Mouse (Mus musculus) macrophage (primary cell): ENCODE results near the gene Zc3h12a. TPM values are rescaled to one million over a fixed set of nuclear protein-coding genes. Genes with fewer than 3 reads are reported as not detected.

Experiments used
- H3K27ac ChIP-seq: fragments of 350-480 bp; formaldehyde crosslinking; 2 replicates; pipeline ENCODE4 v1.9.0; 2021
- H3K36me3 ChIP-seq: fragments of 350-480 bp; formaldehyde crosslinking; 2 replicates; pipeline ENCODE4 v1.9.0; 2021; ENCODE audit errors: inconsistent target
- H3K4me3 ChIP-seq: fragments of 350-480 bp; formaldehyde crosslinking; 2 replicates; pipeline ENCODE4 v1.9.0; 2021; ENCODE audit errors: inconsistent target
- H3K79me2 ChIP-seq: fragments of 350-480 bp; formaldehyde crosslinking; 2 replicates; pipeline ENCODE4 v1.9.0; 2021; ENCODE audit errors: inconsistent target
- WGBS: methylation state at CpG from one replicate; pipeline ENCODE4 v1.1.7; 2026; ENCODE audit warnings: inconsistent platforms; ENCODE audit not compliant: missing documents; 5-methylcytosine and 5-hydroxymethylcytosine counted together
- polyA plus RNA-seq: library from polyadenylated mRNA; stranded (reverse); fragments of 250-400 nt; gene quantifications from 3 replicates; pipeline ENCODE4 v1.2.4, GENCODE M21; 2018; ENCODE audit warnings: inconsistent platforms
- total RNA-seq, 78 experiments: library from RNA; depleted of rRNA; stranded (reverse); fragments of 250-400 nt; gene quantifications; 1 replicate in 9 of 78; 2 replicates in 24 of 78; 3 replicates in 43 of 78; 4 replicates in 2 of 78; pipeline ENCODE4 v1.2.4; 2018; ENCODE audit warnings: inconsistent platforms in 56 of 78

Gene Zc3h12a
- total RNA-seq (2018; cell fraction: chromatin; rRNA removed), result 100 to 1,000 TPM in 20 of 26 experiments, 10 to 100 TPM in 6; 57.3 to 229 (median 148) TPM
- 100 to 1,000 TPM in 8 of 26 experiments, 10 to 100 TPM in 18; 12.0 to 167 (median 56.6) TPM for total RNA-seq (2018; cell fraction: cytosol; rRNA removed)
- total RNA-seq (2018; cell fraction: nucleus; rRNA removed), result 100 to 1,000 TPM in 18 of 26 experiments, 10 to 100 TPM in 8; 39.0 to 219 (median 148) TPM
- 6.2 to 14.2 TPM (median 8.5 TPM) in 3 replicates for polyA plus RNA-seq

- Histone ChIP-seq H3K36me3 (no peaks in the 10 kb centered on the region), H3K4me3 (peak within 1 kb of the TSS; percentile 68), H3K79me2 (peaks cover 50% of the 10 kb centered on the region), H3K27ac (peak within 1 kb of the TSS; percentile 88)
- WGBS, result under 1% methylated on average over 54 of the region's 62 CpGs
These were observed at the start of gene Zc3h12a for GRCm38 (mm10) chr4:125127305-125128084. Gene Zc3h12a, minus strand, starts transcription at chr4:125127840.

- H3K27ac ChIP-seq, result no peak overlapping the region
These were observed 49.1 kb upstream of the Zc3h12a start for GRCm38 (mm10) chr4:125176639-125177165.

DNA sequence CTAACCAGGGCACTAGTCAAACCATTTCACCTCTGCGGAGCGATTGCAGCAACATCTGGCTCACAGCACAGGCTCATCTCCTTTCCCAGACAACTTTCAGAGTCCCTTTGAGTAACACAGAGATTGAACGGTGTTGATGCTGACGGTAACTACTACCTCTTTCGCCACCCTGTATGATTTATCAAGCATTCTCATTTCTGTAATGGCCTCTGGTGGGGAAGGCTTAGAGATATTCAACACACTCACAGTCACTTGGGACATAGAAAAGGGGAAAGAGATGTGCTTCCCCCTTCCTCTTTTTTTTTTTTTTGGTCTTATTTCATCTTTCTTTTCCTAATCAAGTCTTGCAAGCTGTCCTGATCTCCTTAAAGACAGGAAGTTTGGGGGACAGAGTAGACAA, 48.5 kb upstream of the Zc3h12a start:
- Histone ChIP-seq H3K4me3 (no peak overlapping the region), H3K27ac (no peak overlapping the region), H3K36me3 (no peaks in the 10 kb centered on the region), H3K79me2 (no peaks in the 10 kb centered on the region)
- 26% methylated on average over 5 of the region's 5 CpGs for WGBS

More at GRCm38 (mm10) chr4:125176639-125177165, 49.1 kb upstream of the Zc3h12a start:
- Histone ChIP-seq H3K36me3 (no peaks in the 10 kb centered on the region), H3K4me3 (no peak overlapping the region), H3K79me2 (no peaks in the 10 kb centered on the region)
- 10% methylated on average over 12 of the region's 13 CpGs for WGBS

DNA sequence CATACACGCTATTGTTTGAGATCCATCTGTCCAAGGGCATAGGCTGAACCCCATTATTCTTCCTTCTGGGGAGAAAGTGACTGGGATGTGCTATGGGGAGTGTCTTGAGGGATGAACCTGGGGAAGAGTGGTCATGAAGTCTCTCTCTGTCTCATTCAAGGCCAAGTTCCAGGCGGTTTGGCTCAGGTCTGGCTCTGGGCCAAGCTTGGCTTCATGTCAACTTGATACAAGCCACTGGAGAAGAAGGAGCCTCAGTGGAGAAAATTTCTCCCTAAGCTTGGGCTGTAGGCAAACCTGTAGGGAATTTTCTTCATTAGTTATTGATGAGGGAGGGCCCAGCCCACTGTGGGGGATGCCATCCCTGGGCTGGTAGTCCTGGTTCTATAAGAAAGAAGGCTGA, 48.0 kb upstream of the Zc3h12a start:
- H3K4me3 ChIP-seq, result no peak overlapping the region
- no peak overlapping the region for H3K27ac ChIP-seq
- H3K79me2 ChIP-seq, result no peaks in the 10 kb centered on the region
- no peaks in the 10 kb centered on the region for H3K36me3 ChIP-seq
- 76% methylated on average over 2 of the region's 2 CpGs for WGBS

- no peak overlapping the region for H3K27ac ChIP-seq
- no peak overlapping the region for H3K4me3 ChIP-seq
- WGBS, result 93% methylated on average over 5 of the region's 5 CpGs
- H3K36me3 ChIP-seq, result no peaks in the 10 kb centered on the region
- no peaks in the 10 kb centered on the region for H3K79me2 ChIP-seq
These were observed 47.0 kb upstream of the Zc3h12a start for GRCm38 (mm10) chr4:125174516-125175185.

DNA sequence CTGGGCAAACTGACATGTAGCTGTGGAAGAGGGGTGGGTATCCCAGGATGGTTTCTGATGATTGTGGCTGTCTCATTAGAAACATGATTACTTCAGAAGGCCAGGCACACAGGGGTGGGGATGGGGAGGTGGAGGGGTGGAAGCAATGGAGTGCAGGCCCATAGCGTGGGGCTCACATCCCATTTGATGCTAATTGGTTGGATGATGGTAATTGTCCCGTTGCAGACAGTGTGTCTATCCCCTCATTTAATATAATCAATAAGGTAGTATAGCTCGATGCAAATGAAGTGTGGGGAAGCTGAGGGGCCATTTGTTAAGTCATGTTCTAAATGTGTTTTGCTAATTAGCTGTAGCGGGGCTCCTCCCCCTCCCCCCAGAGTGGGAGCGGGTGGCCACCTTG, 45.5 kb upstream of the Zc3h12a start:
- 96% methylated on average over 5 of the region's 5 CpGs for WGBS
- Histone ChIP-seq H3K4me3 (no peak overlapping the region), H3K79me2 (no peaks in the 10 kb centered on the region), H3K27ac (no peak overlapping the region), H3K36me3 (no peaks in the 10 kb centered on the region)

DNA sequence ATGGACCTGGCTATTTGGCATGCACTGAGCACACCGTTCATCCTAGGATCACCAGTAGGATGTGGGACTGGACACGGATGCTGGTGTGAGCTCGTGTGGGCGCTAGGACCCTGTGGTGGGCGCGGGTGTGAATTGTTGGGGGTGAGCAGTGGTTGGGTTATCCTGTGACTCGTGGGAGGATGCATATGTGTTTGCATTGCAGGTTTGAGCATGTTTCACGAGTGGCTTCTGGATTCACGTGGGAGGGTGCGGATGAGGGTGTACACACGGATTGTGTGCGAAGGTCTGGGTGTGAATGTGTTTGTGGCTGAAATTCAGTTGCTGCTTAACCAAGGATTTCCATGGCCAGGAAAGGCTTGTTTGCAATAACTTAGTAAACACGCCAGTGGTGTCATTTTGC, 45.1 kb upstream of the Zc3h12a start:
- Histone ChIP-seq H3K79me2 (no peaks in the 10 kb centered on the region), H3K4me3 (no peak overlapping the region), H3K36me3 (no peaks in the 10 kb centered on the region), H3K27ac (no peak overlapping the region)
- WGBS, result 87% methylated on average over 13 of the region's 13 CpGs

- Histone ChIP-seq H3K27ac (no peak overlapping the region), H3K4me3 (no peak overlapping the region), H3K79me2 (no peaks in the 10 kb centered on the region), H3K36me3 (no peaks in the 10 kb centered on the region)
- 85% methylated on average over 1 of the region's 1 CpGs for WGBS
These were observed 40.1 kb upstream of the Zc3h12a start for GRCm38 (mm10) chr4:125167723-125168122.

DNA sequence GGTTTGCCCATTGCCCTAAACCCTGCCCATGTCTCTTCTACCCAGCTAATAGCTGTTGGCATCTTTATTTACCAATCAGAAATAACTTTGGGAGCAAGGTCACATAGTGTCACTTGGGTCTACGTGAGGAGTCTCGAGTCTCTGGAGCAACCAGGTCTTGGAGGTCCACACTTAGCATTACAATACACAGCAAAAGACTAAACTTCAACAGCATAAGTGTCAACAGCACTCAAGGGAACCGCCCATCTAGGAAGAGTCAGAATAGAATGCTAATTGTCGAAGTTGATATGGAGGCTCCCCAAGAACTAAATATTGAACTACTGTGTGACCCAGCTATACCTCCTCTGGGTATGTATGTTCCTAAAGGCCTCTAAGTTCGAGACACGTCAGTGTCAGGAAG, 37.2 kb upstream of the Zc3h12a start:
- no peak overlapping the region for H3K27ac ChIP-seq
- WGBS, result 95% methylated on average over 6 of the region's 6 CpGs
- no peak overlapping the region for H3K4me3 ChIP-seq
- H3K79me2 ChIP-seq, result no peaks in the 10 kb centered on the region
- no peaks in the 10 kb centered on the region for H3K36me3 ChIP-seq

- no peaks in the 10 kb centered on the region for H3K79me2 ChIP-seq
- 93% methylated on average over 7 of the region's 7 CpGs for WGBS
- no peak overlapping the region for H3K27ac ChIP-seq
- H3K36me3 ChIP-seq, result no peaks in the 10 kb centered on the region
- no peak overlapping the region for H3K4me3 ChIP-seq
These were observed 35.1 kb upstream of the Zc3h12a start for GRCm38 (mm10) chr4:125162701-125163100.

GRCm38 (mm10) chr4:125161392-125161791, 33.8 kb upstream of the Zc3h12a start:
- Histone ChIP-seq H3K79me2 (no peaks in the 10 kb centered on the region), H3K36me3 (no peaks in the 10 kb centered on the region), H3K27ac (no peak overlapping the region), H3K4me3 (no peak overlapping the region)
- 87% methylated on average over 8 of the region's 8 CpGs for WGBS

- Histone ChIP-seq H3K27ac (no peak overlapping the region), H3K4me3 (no peak overlapping the region), H3K36me3 (no peaks in the 10 kb centered on the region), H3K79me2 (no peaks in the 10 kb centered on the region)
- 59% methylated on average over 5 of the region's 10 CpGs for WGBS
These were observed 33.3 kb upstream of the Zc3h12a start for GRCm38 (mm10) chr4:125160951-125161331.

DNA sequence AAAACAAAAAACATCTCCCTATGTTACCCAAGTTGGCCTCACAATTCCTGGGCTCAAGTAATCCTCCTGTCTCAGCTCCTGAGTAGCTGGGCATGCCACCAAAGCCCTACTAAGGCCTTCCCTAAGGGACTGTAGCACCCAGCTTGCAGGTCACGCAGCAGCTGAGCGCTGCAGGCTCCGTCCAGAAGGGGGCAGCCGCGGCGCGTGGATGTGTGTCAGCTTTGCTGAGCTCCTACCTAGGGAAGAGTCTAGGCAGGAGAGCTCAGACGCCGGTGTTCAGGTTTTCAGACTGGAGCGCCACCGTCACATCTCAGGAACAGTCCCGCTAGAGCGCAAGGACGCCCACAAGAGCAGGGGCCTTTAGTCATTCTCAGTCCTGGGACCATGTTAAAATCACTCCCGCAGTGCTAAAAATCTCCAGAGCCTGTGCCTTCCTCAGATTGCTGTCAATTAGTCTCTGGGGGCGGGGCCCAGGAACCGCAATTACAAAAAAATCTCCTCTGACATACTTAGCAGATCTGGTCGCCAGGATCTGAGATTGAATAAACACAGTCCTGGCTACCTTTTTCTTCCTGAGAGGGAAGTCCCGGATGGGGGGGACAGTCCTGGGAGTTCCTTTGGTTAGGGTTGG, 32.8 kb upstream of the Zc3h12a start:
- Histone ChIP-seq H3K27ac (no peak overlapping the region), H3K79me2 (no peaks in the 10 kb centered on the region), H3K4me3 (no peak overlapping the region), H3K36me3 (no peaks in the 10 kb centered on the region)
- 4% methylated on average over 19 of the region's 19 CpGs for WGBS

DNA sequence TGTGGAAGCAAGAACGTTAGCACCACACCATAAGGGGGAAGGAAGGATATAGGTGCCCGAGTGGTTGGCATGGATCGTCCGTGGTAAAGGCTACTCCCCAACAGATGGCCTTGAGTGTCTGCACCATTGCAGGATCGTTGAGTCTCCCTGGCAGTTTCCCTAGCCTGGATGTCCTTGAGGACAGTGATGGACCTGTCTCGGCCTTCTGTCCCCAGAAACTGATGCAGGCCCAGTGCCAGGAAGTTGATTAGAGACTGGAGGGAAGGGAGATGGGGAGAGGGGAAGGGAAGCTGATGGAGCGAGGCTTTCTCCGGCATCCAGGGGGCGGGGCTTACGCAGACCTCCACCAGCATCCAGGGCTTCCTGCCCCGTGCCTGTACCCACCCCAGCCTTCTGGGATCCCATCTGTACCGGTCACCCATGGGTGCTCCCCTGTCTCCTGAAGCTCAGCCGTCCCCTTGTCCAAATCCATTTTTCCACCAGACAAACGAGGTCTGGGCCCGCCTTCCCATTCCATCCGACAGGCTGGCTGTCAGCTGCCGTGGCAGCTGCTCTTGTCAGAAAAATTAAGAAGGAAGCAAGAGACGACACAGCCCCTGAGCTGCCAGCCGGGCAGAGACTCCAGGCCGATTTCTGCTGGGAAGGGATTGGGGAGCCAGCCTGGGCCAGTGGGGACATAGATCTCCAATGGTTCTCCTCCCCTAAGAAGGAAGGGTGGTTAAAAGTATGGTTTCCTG, 31.1 kb upstream of the Zc3h12a start:
- no peak overlapping the region for H3K4me3 ChIP-seq
- no peak overlapping the region for H3K27ac ChIP-seq
- WGBS, result 85% methylated on average over 18 of the region's 20 CpGs
- H3K79me2 ChIP-seq, result no peaks in the 10 kb centered on the region
- H3K36me3 ChIP-seq, result no peaks in the 10 kb centered on the region
